Mouse (Mus musculus): Measurements from ENCODE around the gene Slc35f6. TPM values are rescaled to one million over a fixed set of nuclear protein-coding genes. Genes with fewer than 3 reads are reported as not detected.

The Slc35f6 gene
- polyA plus RNA-seq, 1 experiment from 2014 or later: 24.4 TPM

GRCm38 (mm10) chr5:30612575-30612974 lies 35.2 kb upstream of the Slc35f6 start:
- Histone ChIP-seq H3K4me2 (replicated peaks) (no peak overlapping the region), H3K4me1 (peaks cover 10% of the 10 kb centered on the region; the same call in 1 of the 2 replicates)
- 86% methylated on average over 4 of the region's 4 CpGs for WGBS

DNA sequence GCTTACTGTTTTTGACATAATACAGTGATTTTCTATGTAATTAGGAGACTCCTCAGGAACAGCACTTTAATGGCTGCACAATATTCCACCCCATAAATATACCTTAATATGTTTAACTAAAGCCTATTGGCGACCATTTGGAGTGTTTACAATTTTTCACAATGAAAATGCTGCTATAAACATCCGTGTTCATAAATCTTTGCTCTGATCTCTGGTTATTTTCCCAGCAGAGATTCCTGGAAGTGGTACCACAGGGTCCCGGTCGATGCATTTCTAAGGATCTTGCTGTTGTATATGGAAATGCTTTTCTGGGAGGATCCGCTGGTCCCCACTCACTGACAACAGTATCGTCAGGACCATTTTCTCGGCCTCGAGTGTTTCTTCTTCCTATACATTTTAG lies 34.5 kb upstream of the Slc35f6 start:
- 84% methylated on average over 8 of the region's 8 CpGs for WGBS

More at GRCm38 (mm10) chr5:30612575-30612974, 35.2 kb upstream of the Slc35f6 start:
- Histone ChIP-seq H3K4me3 (no peak overlapping the region), H3K9ac (no peak overlapping the region), H3K27me3 (peaks cover 8% of the 10 kb centered on the region; the same call in 1 of the 2 replicates), H3K9me3 (no peaks in the 10 kb centered on the region), H3K27ac (no peak overlapping the region), H3K36me3 (no peaks in the 10 kb centered on the region)
- ATAC-seq (ENCODE audit: insufficient number of reproducible peaks, insufficient read depth, low FRiP score, low TSS enrichment): no peak

DNA sequence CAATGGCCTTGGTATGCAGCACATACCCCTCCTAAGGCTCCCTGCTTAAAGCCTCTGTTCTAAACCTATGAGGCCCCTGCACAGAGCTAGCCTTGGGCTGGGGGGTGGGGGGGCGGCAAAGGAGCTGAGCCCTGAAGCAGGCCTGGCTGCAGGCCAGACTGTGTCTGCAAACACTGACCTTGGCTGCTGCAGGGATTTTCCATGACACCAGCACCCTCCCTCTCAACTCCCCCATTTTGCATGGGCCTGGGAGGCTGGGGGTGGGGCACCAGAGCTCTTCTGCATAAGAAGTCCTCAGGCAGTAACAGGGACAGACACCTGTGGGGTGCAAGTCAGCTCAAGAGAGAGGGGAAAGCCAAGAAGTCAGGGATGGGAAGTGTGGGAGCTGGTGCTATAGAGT lies 33.5 kb upstream of the Slc35f6 start:
- 33% methylated on average over 1 of the region's 1 CpGs for WGBS
- Histone ChIP-seq H3K4me2 (replicated peaks) (no peak overlapping the region), H3K36me3 (no peaks in the 10 kb centered on the region), H3K27ac (no peak overlapping the region), H3K27me3 (peaks cover 10% of the 10 kb centered on the region; the same call in 1 of the 2 replicates), H3K9ac (no peak overlapping the region), H3K4me1 (peaks cover 10% of the 10 kb centered on the region; the same call in 1 of the 2 replicates), H3K4me3 (no peak overlapping the region), H3K9me3 (no peaks in the 10 kb centered on the region)
- ATAC-seq (ENCODE audit: insufficient number of reproducible peaks, insufficient read depth, low FRiP score, low TSS enrichment): peak; percentile 45; the same call in 1 of the 2 replicates

More for the DNA sequence above, 34.5 kb upstream of the Slc35f6 start:
- H3K9me3 ChIP-seq: no peaks in the 10 kb centered on the region
- no peak for ATAC-seq (ENCODE audit: insufficient number of reproducible peaks, insufficient read depth, low FRiP score, low TSS enrichment)
- H3K27ac ChIP-seq: no peak overlapping the region
- H3K4me1 ChIP-seq: peaks cover 10% of the 10 kb centered on the region; the same call in 1 of the 2 replicates
- H3K9ac ChIP-seq: no peak overlapping the region
- H3K4me3 ChIP-seq: no peak overlapping the region
- no peaks in the 10 kb centered on the region for H3K36me3 ChIP-seq
- H3K27me3 ChIP-seq: peaks cover 8% of the 10 kb centered on the region; the same call in 1 of the 2 replicates
- no peak overlapping the region for H3K4me2 ChIP-seq (replicated peaks)

DNA sequence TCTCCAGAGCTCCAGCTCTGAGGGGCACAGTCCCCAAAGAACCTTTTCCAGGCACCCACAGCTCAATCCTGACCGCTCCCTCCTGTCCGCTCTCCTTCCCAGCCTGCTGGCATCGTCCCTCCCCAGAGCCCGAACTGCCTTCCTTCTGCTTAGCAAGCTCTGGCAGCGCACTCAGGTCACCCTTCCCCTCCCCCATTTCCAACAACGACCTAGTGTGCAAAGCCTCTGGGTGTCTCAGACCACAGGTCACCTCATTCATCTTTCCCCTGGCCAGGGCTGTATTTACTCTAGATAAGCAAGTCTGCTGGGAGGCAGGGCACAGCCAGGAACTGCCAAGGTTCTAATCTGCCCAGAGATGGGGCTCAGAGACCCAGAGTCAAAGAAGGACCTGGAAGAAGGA lies 32.3 kb upstream of the Slc35f6 start:
- Histone ChIP-seq H3K4me3 (no peak overlapping the region), H3K9ac (no peak overlapping the region), H3K27me3 (peaks cover 13% of the 10 kb centered on the region), H3K4me1 (peaks cover 10% of the 10 kb centered on the region; the same call in 1 of the 2 replicates), H3K4me2 (replicated peaks) (no peak overlapping the region), H3K9me3 (no peaks in the 10 kb centered on the region), H3K27ac (no peak overlapping the region), H3K36me3 (no peaks in the 10 kb centered on the region)
- 36% methylated on average over 6 of the region's 6 CpGs for WGBS
- ATAC-seq (ENCODE audit: insufficient number of reproducible peaks, insufficient read depth, low FRiP score, low TSS enrichment): no peak

GRCm38 (mm10) chr5:30615819-30616218 lies 31.9 kb upstream of the Slc35f6 start:
- no peak overlapping the region for H3K4me3 ChIP-seq
- 77% methylated on average over 4 of the region's 4 CpGs for WGBS
- peaks cover 10% of the 10 kb centered on the region; the same call in 1 of the 2 replicates for H3K4me1 ChIP-seq
- H3K27ac ChIP-seq: no peak overlapping the region
- no peaks in the 10 kb centered on the region for H3K36me3 ChIP-seq
- H3K27me3 ChIP-seq: peaks cover 17% of the 10 kb centered on the region
- no peak for ATAC-seq (ENCODE audit: insufficient number of reproducible peaks, insufficient read depth, low FRiP score, low TSS enrichment)
- H3K4me2 ChIP-seq (replicated peaks): no peak overlapping the region
- H3K9ac ChIP-seq: no peak overlapping the region
- H3K9me3 ChIP-seq: no peaks in the 10 kb centered on the region

- Histone ChIP-seq H3K4me1 (peaks cover 10% of the 10 kb centered on the region; the same call in 1 of the 2 replicates), H3K9me3 (no peaks in the 10 kb centered on the region), H3K9ac (no peak overlapping the region), H3K4me2 (replicated peaks) (no peak overlapping the region), H3K27me3 (peaks cover 24% of the 10 kb centered on the region), H3K27ac (no peak overlapping the region), H3K4me3 (no peak overlapping the region), H3K36me3 (no peaks in the 10 kb centered on the region)
- ATAC-seq (ENCODE audit: insufficient number of reproducible peaks, insufficient read depth, low FRiP score, low TSS enrichment): no peak
- 44% methylated on average over 3 of the region's 3 CpGs for WGBS
These were observed 31.1 kb upstream of the Slc35f6 start for GRCm38 (mm10) chr5:30616644-30617043.

DNA sequence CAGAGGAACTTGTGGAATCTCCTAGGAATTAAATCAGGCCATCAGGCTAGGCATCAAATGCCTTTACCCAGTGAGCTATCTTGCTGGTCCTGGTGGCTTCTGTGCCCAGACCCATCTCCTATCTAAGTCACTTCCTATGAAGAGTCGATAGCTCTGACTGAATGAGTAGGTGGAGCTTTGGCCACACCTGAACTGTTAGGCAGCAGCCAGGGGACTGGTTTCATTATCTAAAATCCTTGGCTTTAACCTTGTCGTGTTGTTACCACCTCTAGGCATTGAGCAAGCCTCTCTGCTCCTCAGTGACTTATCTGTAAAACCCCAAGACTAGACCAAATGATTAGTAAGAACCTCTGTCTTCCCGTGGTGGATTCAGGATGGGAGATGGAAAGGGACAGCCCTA lies 30.4 kb upstream of the Slc35f6 start:
- no peak for ATAC-seq (ENCODE audit: insufficient number of reproducible peaks, insufficient read depth, low FRiP score, low TSS enrichment)
- Histone ChIP-seq H3K9me3 (no peaks in the 10 kb centered on the region), H3K4me3 (no peak overlapping the region), H3K4me1 (peaks cover 17% of the 10 kb centered on the region), H3K4me2 (replicated peaks) (no peak overlapping the region), H3K9ac (no peak overlapping the region), H3K27me3 (peaks cover 31% of the 10 kb centered on the region), H3K27ac (no peak overlapping the region), H3K36me3 (no peaks in the 10 kb centered on the region)
- 27% methylated on average over 3 of the region's 3 CpGs for WGBS

GRCm38 (mm10) chr5:30617851-30618250 lies 29.9 kb upstream of the Slc35f6 start:
- no peaks in the 10 kb centered on the region for H3K36me3 ChIP-seq
- H3K4me2 ChIP-seq (replicated peaks): no peak overlapping the region
- H3K4me1 ChIP-seq: peaks cover 22% of the 10 kb centered on the region
- ATAC-seq (ENCODE audit: insufficient number of reproducible peaks, insufficient read depth, low FRiP score, low TSS enrichment): no peak
- peaks cover 36% of the 10 kb centered on the region for H3K27me3 ChIP-seq
- H3K4me3 ChIP-seq: no peak overlapping the region
- no peak overlapping the region for H3K27ac ChIP-seq
- no peaks in the 10 kb centered on the region for H3K9me3 ChIP-seq
- WGBS: 37% methylated on average over 11 of the region's 11 CpGs
- no peak overlapping the region for H3K9ac ChIP-seq

DNA sequence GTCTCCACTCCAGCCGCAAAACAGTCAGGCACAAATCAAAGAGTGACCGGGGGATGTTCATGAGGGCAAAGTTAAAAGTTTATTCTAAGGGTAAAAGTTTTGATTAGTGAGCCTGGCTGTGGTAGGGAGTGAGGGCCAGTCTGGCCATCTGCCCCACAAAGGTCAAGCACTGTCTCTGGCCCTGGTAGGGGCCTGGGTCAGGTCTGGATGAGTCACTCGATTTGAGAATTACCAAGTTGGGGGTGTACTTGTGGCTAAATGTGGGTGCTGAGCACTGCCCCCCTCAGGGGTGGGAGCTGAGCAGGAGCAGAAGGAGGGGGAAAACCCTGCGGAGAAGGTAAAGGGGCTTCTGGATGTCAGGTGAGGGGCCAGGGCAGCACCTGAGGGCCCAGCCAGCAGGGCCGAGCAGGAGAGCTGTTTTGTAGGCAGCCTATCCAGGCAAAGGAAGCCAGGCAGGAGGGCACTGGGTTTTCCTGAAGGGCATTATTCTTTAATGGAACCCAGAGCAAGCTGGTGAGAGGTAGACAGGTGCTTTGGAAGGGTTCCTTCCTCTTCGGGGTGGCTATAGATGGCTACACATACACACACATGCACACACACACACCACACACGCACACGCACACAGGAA lies 29.2 kb upstream of the Slc35f6 start:
- H3K4me2 ChIP-seq (replicated peaks): no peak overlapping the region
- no peaks in the 10 kb centered on the region for H3K9me3 ChIP-seq
- no peak for ATAC-seq (ENCODE audit: insufficient number of reproducible peaks, insufficient read depth, low FRiP score, low TSS enrichment)
- H3K4me1 ChIP-seq: peaks cover 24% of the 10 kb centered on the region
- H3K27me3 ChIP-seq: peaks cover 37% of the 10 kb centered on the region
- no peaks in the 10 kb centered on the region for H3K36me3 ChIP-seq
- 78% methylated on average over 8 of the region's 8 CpGs for WGBS
- H3K9ac ChIP-seq: no peak overlapping the region
- no peak overlapping the region for H3K4me3 ChIP-seq
- H3K27ac ChIP-seq: no peak overlapping the region

DNA sequence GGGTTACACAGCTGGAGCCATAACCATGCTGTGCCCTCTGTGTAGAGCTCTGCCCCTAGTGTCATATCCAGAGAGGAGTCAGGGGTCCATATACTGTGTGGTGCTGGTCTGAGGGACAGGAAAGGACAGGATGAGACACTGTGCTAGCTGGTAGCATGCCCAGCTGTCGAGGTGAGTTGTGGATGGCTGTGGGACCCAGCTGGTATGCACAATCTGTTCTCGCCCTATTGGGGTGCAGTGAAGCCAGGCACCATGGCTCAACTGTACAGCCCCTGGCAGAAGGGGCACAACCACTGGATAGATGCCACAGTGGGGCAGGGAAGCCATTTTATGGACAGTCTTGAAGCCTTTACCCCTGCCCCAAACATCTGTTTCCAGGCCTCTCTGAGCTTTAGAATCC lies 28.5 kb upstream of the Slc35f6 start:
- peaks cover 37% of the 10 kb centered on the region for H3K27me3 ChIP-seq
- 91% methylated on average over 2 of the region's 2 CpGs for WGBS
- H3K9me3 ChIP-seq: no peaks in the 10 kb centered on the region

GRCm38 (mm10) chr5:30620567-30620966 lies 27.2 kb upstream of the Slc35f6 start:
- Histone ChIP-seq H3K27ac (no peak overlapping the region), H3K4me3 (no peak overlapping the region), H3K27me3 (peaks cover 32% of the 10 kb centered on the region), H3K4me2 (replicated peaks) (no peak overlapping the region), H3K9ac (no peak overlapping the region), H3K9me3 (no peaks in the 10 kb centered on the region), H3K4me1 (peaks cover 14% of the 10 kb centered on the region), H3K36me3 (no peaks in the 10 kb centered on the region)
- WGBS: 98% methylated on average over 20 of the region's 20 CpGs
- no peak for ATAC-seq (ENCODE audit: insufficient number of reproducible peaks, insufficient read depth, low FRiP score, low TSS enrichment)

More for the DNA sequence above, 28.5 kb upstream of the Slc35f6 start:
- H3K4me1 ChIP-seq: peaks cover 22% of the 10 kb centered on the region
- no peak for ATAC-seq (ENCODE audit: insufficient number of reproducible peaks, insufficient read depth, low FRiP score, low TSS enrichment)
- H3K4me2 ChIP-seq (replicated peaks): no peak overlapping the region
- H3K9ac ChIP-seq: no peak overlapping the region
- no peaks in the 10 kb centered on the region for H3K36me3 ChIP-seq
- H3K4me3 ChIP-seq: no peak overlapping the region
- no peak overlapping the region for H3K27ac ChIP-seq

DNA sequence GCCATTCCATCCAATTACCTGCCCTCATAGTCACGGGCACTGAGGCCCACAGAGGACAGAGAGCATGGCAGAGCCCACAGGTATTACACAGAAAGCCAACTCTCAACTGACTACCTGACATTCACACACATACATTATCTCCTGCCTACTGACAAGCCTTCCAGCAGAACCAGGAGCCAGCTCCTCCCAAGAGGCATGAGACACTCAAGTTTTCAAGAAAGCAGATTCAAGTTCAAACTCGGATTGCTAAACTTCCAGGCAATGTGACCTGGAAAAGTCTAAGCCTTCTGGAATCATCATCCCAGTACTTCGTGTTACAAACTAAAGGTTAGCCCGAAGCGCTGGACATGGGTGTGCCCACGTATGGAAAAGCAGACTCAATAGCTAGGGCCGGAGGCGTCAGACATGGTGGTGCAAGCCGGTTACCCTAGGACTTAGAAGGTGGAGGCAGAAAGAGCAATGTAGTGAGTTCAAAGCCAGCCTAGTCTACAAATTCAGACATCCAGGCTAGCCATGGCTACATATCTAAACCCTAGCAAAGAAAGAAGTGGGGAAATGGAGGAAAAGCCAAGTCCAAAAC lies 26.4 kb upstream of the Slc35f6 start:
- H3K4me3 ChIP-seq: no peak overlapping the region
- WGBS: 89% methylated on average over 9 of the region's 9 CpGs
- peaks cover 14% of the 10 kb centered on the region for H3K4me1 ChIP-seq
- no peak for ATAC-seq (ENCODE audit: insufficient number of reproducible peaks, insufficient read depth, low FRiP score, low TSS enrichment)
- H3K4me2 ChIP-seq (replicated peaks): peak overlapping the region; percentile 97
- H3K9me3 ChIP-seq: no peaks in the 10 kb centered on the region
- no peak overlapping the region for H3K9ac ChIP-seq
- H3K27ac ChIP-seq: no peak overlapping the region
- peaks cover 32% of the 10 kb centered on the region for H3K27me3 ChIP-seq
- no peaks in the 10 kb centered on the region for H3K36me3 ChIP-seq
